Mouse (Mus musculus) forebrain, embryonic 11.5 days (tissue): ENCODE results near the gene Tlk1. TPM values are rescaled to one million over a fixed set of nuclear protein-coding genes. Genes with fewer than 3 reads are reported as not detected.

Experiments used
- ATAC-seq: fragments of 200-750 bp; cut with Nextera tagmentation; replicated peaks from 2 replicates; pipeline ENCODE4 v1.8.0; 2017; ENCODE audit warnings: moderate TSS enrichment; ENCODE audit not compliant: low FRiP score
- DNase-seq: peaks from one replicate; pipeline ENCODE4 v3.0.0-alpha.2; 2017; ENCODE audit warnings: low spot score
- H3K27ac ChIP-seq: fragments of 300-500 bp; sonication (generic); 2 replicates; pipeline ENCODE4 v1.5.1; 2014; ENCODE audit warnings: low read depth, low read length
- H3K27me3 ChIP-seq: fragments of 300-500 bp; sonication (generic); 2 replicates; pipeline ENCODE4 v1.6.1; 2014; ENCODE audit warnings: mild to moderate bottlenecking, low read length, mixed read lengths; ENCODE audit not compliant: control insufficient read depth, insufficient read depth
- H3K36me3 ChIP-seq: fragments of 300-500 bp; sonication (generic); 2 replicates; pipeline ENCODE4 v1.6.1; 2014; ENCODE audit warnings: mild to moderate bottlenecking, low read length, moderate library complexity, mixed read lengths; ENCODE audit not compliant: control insufficient read depth, insufficient read depth
- H3K4me1 ChIP-seq: fragments of 300-500 bp; sonication (generic); replicated peaks from 2 replicates; pipeline ENCODE4 v1.6.1; 2014; ENCODE audit warnings: low read length, mixed read lengths; ENCODE audit not compliant: control insufficient read depth, insufficient read depth
- H3K4me2 ChIP-seq: fragments of 300-500 bp; sonication (generic); 2 replicates; pipeline ENCODE4 v1.6.1; 2014; ENCODE audit warnings: low read depth, mild to moderate bottlenecking, low read length, moderate library complexity, mixed read lengths; ENCODE audit not compliant: severe bottlenecking
- H3K4me3 ChIP-seq: fragments of 300-500 bp; sonication (generic); 2 replicates; pipeline ENCODE4 v1.5.1; 2014; ENCODE audit warnings: low read depth, low read length
- H3K9ac ChIP-seq: fragments of 300-500 bp; sonication (generic); 2 replicates; pipeline ENCODE4 v1.6.1; 2014; ENCODE audit warnings: low read length
- H3K9me3 ChIP-seq: fragments of 300-500 bp; sonication (generic); 2 replicates; pipeline ENCODE4 v1.6.1; 2016; ENCODE audit warnings: low read length, mixed read lengths; ENCODE audit not compliant: control insufficient read depth
- WGBS: fragments of 180-500 bp; shearing (Covaris S2); extraction: QIAGEN DNeasy Blood & Tissue Kit; methylation state at CpG from one replicate; pipeline ENCODE4 v1.1.7; 2014; 5-methylcytosine and 5-hydroxymethylcytosine counted together
- polyA plus RNA-seq: library from polyadenylated mRNA; unstranded; fragments of >200 nt; fragmentation: Nextera tagmentation; extraction: Ambion mirVana; gene quantifications from 2 replicates; pipeline ENCODE4 v1.2.1, GENCODE M21; 2014

The Tlk1 gene
- 46.8 and 48.7 TPM in 2 replicates for polyA plus RNA-seq

GRCm38 (mm10) chr2:70825371-70826051 lies at the start of gene Tlk1:
Gene Tlk1 (minus strand): TSS chr2:70825728.
- Histone ChIP-seq H3K4me2 (peak within 1 kb of the TSS; percentile 60), H3K36me3 (no peaks in the 10 kb centered on the region), H3K9me3 (no peaks in the 10 kb centered on the region), H3K4me1 (0 out of 2 replicates have a peak, but pooled peaks cover 2% of the 10 kb centered on the region), H3K27me3 (no peaks in the 10 kb centered on the region), H3K27ac (peak within 1 kb of the TSS; percentile 100), H3K9ac (peak within 1 kb of the TSS; percentile 98), H3K4me3 (peak within 1 kb of the TSS; percentile 94)
- WGBS, result under 1% methylated on average over 101 of the region's 118 CpGs
- peak; percentile 83 for ATAC-seq
- DNase-seq, result peak; percentile 92

- H3K4me2 ChIP-seq, result no peak overlapping the region
- DNase-seq (no peak), ATAC-seq (no peak)
- H3K36me3 ChIP-seq, result no peaks in the 10 kb centered on the region
- no peak overlapping the region for H3K9ac ChIP-seq
- H3K4me1 ChIP-seq, result no peaks in the 10 kb centered on the region
- H3K27me3 ChIP-seq, result no peaks in the 10 kb centered on the region
- H3K9me3 ChIP-seq, result no peaks in the 10 kb centered on the region
- 92% methylated on average over 4 of the region's 4 CpGs for WGBS
- no peak overlapping the region for H3K4me3 ChIP-seq
- no peak overlapping the region for H3K27ac ChIP-seq
These were observed 49.6 kb upstream of the Tlk1 start for GRCm38 (mm10) chr2:70875129-70875528.

- Histone ChIP-seq H3K4me3 (no peak overlapping the region), H3K9me3 (no peaks in the 10 kb centered on the region), H3K4me1 (no peaks in the 10 kb centered on the region), H3K27me3 (no peaks in the 10 kb centered on the region), H3K36me3 (no peaks in the 10 kb centered on the region), H3K9ac (no peak overlapping the region), H3K4me2 (no peak overlapping the region), H3K27ac (no peak overlapping the region)
- DNase-seq, result no peak
- 84% methylated on average over 5 of the region's 5 CpGs for WGBS
- no peak for ATAC-seq
These were observed 47.6 kb upstream of the Tlk1 start for GRCm38 (mm10) chr2:70873168-70873567.

GRCm38 (mm10) chr2:70871466-70872022 lies 46.0 kb upstream of the Tlk1 start:
- no peak for ATAC-seq
- no peak overlapping the region for H3K4me2 ChIP-seq
- no peaks in the 10 kb centered on the region for H3K9me3 ChIP-seq
- DNase-seq, result no peak
- H3K9ac ChIP-seq, result no peak overlapping the region
- H3K27ac ChIP-seq, result no peak overlapping the region
- no peak overlapping the region for H3K4me3 ChIP-seq
- H3K36me3 ChIP-seq, result no peaks in the 10 kb centered on the region
- WGBS, result 64% methylated on average over 8 of the region's 8 CpGs
- no peaks in the 10 kb centered on the region for H3K27me3 ChIP-seq
- H3K4me1 ChIP-seq, result no peaks in the 10 kb centered on the region

GRCm38 (mm10) chr2:70870819-70871218 lies 45.3 kb upstream of the Tlk1 start:
- no peak for DNase-seq
- no peak for ATAC-seq

GRCm38 (mm10) chr2:70869116-70869515 lies 43.6 kb upstream of the Tlk1 start:
- ATAC-seq (no peak), DNase-seq (no peak)
- H3K27me3 ChIP-seq, result no peaks in the 10 kb centered on the region
- no peak overlapping the region for H3K4me3 ChIP-seq
- H3K36me3 ChIP-seq, result no peaks in the 10 kb centered on the region
- no peak overlapping the region for H3K4me2 ChIP-seq
- H3K9ac ChIP-seq, result no peak overlapping the region
- 82% methylated on average over 3 of the region's 3 CpGs for WGBS
- H3K4me1 ChIP-seq, result no peaks in the 10 kb centered on the region
- H3K9me3 ChIP-seq, result no peaks in the 10 kb centered on the region
- no peak overlapping the region for H3K27ac ChIP-seq

More at GRCm38 (mm10) chr2:70870819-70871218, 45.3 kb upstream of the Tlk1 start:
- Histone ChIP-seq H3K4me1 (no peaks in the 10 kb centered on the region), H3K9ac (no peak overlapping the region), H3K36me3 (no peaks in the 10 kb centered on the region), H3K27ac (no peak overlapping the region), H3K4me3 (no peak overlapping the region), H3K9me3 (no peaks in the 10 kb centered on the region), H3K4me2 (no peak overlapping the region), H3K27me3 (no peaks in the 10 kb centered on the region)
- WGBS, result 56% methylated on average over 6 of the region's 6 CpGs

- Histone ChIP-seq H3K9ac (no peak overlapping the region), H3K4me1 (no peaks in the 10 kb centered on the region), H3K4me2 (no peak overlapping the region), H3K27ac (no peak overlapping the region), H3K27me3 (no peaks in the 10 kb centered on the region), H3K4me3 (no peak overlapping the region), H3K9me3 (no peaks in the 10 kb centered on the region), H3K36me3 (no peaks in the 10 kb centered on the region)
- ATAC-seq, result no peak
- WGBS, result 78% methylated on average over 3 of the region's 3 CpGs
- no peak for DNase-seq
These were observed 41.7 kb upstream of the Tlk1 start for GRCm38 (mm10) chr2:70867231-70867630.

- Histone ChIP-seq H3K4me3 (no peak overlapping the region), H3K36me3 (no peaks in the 10 kb centered on the region), H3K4me2 (no peak overlapping the region), H3K27me3 (no peaks in the 10 kb centered on the region), H3K9ac (no peak overlapping the region), H3K27ac (no peak overlapping the region), H3K9me3 (no peaks in the 10 kb centered on the region), H3K4me1 (no peaks in the 10 kb centered on the region)
- no peak for ATAC-seq
- DNase-seq, result no peak
- 85% methylated on average over 5 of the region's 5 CpGs for WGBS
These were observed 37.4 kb upstream of the Tlk1 start for GRCm38 (mm10) chr2:70862881-70863280.

GRCm38 (mm10) chr2:70859740-70860139 lies 34.2 kb upstream of the Tlk1 start:
- 87% methylated on average over 4 of the region's 4 CpGs for WGBS
- Histone ChIP-seq H3K27ac (no peak overlapping the region), H3K4me1 (no peaks in the 10 kb centered on the region), H3K4me3 (no peak overlapping the region), H3K27me3 (no peaks in the 10 kb centered on the region), H3K9ac (no peak overlapping the region), H3K9me3 (no peaks in the 10 kb centered on the region), H3K36me3 (no peaks in the 10 kb centered on the region), H3K4me2 (no peak overlapping the region)
- ATAC-seq (no peak), DNase-seq (no peak)
